Mouse (Mus musculus) mature B cell (primary cell): ENCODE measurements around the gene Cacna2d4.
"Not testable (repeated sequence)": the region's sequence is repeated elsewhere in the genome, so short reads cannot be mapped to it uniquely, and the experiment has no call there.

Experiments used
- in situ Hi-C: fragments of 300-500 bp; cut with MboI; formaldehyde crosslinking; loops from 2 replicates; pipeline ENCODE4 v1.14.3; 2019

Cacna2d4 gene

GRCm38 (mm10) chr6:119341409-119341808, 105.1 kb downstream of the Cacna2d4 start:
- in situ Hi-C loops = no loop called here

GRCm38 (mm10) chr6:119346257-119346656, 109.9 kb downstream of the Cacna2d4 start:
- in situ Hi-C loops = no loop called here

- in situ Hi-C loops = no loop called here
Measured at GRCm38 (mm10) chr6:119347813-119348212, 111.5 kb downstream of the Cacna2d4 start.

- in situ Hi-C loops = no loop called here
Measured at GRCm38 (mm10) chr6:119348234-119348633, 111.9 kb downstream of the Cacna2d4 start.

- in situ Hi-C loops = loop anchor here (5.0 kb wide), 1 partner anchor 128 kb away; no protein-coding TSS in a partner anchor
Measured at GRCm38 (mm10) chr6:119350703-119351198, 114.4 kb downstream of the Cacna2d4 start.

- in situ Hi-C loops = loop anchor here (5.0 kb wide), 1 partner anchor 129 kb away; no protein-coding TSS in a partner anchor
Measured at GRCm38 (mm10) chr6:119351656-119352055, 115.3 kb downstream of the Cacna2d4 start.

GRCm38 (mm10) chr6:119352501-119352900, 116.2 kb downstream of the Cacna2d4 start:
- in situ Hi-C loops = loop anchor here (5.0 kb wide), 1 partner anchor 130 kb away; no protein-coding TSS in a partner anchor

- in situ Hi-C loops = no loop called here
Measured at GRCm38 (mm10) chr6:119358020-119358571, 121.8 kb downstream of the Cacna2d4 start.

- in situ Hi-C loops = not testable (repeated sequence)
Measured at GRCm38 (mm10) chr6:119360250-119360649, 123.9 kb downstream of the Cacna2d4 start.

- in situ Hi-C loops = no loop called here
Measured at GRCm38 (mm10) chr6:119360925-119361702, 124.8 kb downstream of the Cacna2d4 start.

- in situ Hi-C loops = no loop called here
Measured at GRCm38 (mm10) chr6:119363593-119363992, 127.3 kb downstream of the Cacna2d4 start.

GRCm38 (mm10) chr6:119366800-119367199, 130.5 kb downstream of the Cacna2d4 start:
- in situ Hi-C loops = not testable (repeated sequence)

GRCm38 (mm10) chr6:119367382-119367781, 131.1 kb downstream of the Cacna2d4 start:
- in situ Hi-C loops = no loop called here

- in situ Hi-C loops = no loop called here
Measured at GRCm38 (mm10) chr6:119371624-119372023, 135.3 kb downstream of the Cacna2d4 start.

GRCm38 (mm10) chr6:119372237-119372636, 135.9 kb downstream of the Cacna2d4 start:
- in situ Hi-C loops = no loop called here

GRCm38 (mm10) chr6:119373000-119373705, 136.8 kb downstream of the Cacna2d4 start:
- in situ Hi-C loops = no loop called here

- in situ Hi-C loops = no loop called here
Measured at GRCm38 (mm10) chr6:119375035-119375434, 138.7 kb downstream of the Cacna2d4 start.

GRCm38 (mm10) chr6:119377613-119378012, 141.3 kb downstream of the Cacna2d4 start:
- in situ Hi-C loops = no loop called here

- in situ Hi-C loops = no loop called here
Measured at GRCm38 (mm10) chr6:119378631-119379030, 142.3 kb downstream of the Cacna2d4 start.

GRCm38 (mm10) chr6:119385668-119386067, 149.3 kb downstream of the Cacna2d4 start:
- in situ Hi-C loops = no loop called here

GRCm38 (mm10) chr6:119386421-119386820, 150.1 kb downstream of the Cacna2d4 start:
- in situ Hi-C loops = no loop called here

GRCm38 (mm10) chr6:119386821-119387220, 150.5 kb downstream of the Cacna2d4 start:
- in situ Hi-C loops = no loop called here
